20 mouse cellular contexts compared by ENCODE assay signal in the genomic region with DNA sequence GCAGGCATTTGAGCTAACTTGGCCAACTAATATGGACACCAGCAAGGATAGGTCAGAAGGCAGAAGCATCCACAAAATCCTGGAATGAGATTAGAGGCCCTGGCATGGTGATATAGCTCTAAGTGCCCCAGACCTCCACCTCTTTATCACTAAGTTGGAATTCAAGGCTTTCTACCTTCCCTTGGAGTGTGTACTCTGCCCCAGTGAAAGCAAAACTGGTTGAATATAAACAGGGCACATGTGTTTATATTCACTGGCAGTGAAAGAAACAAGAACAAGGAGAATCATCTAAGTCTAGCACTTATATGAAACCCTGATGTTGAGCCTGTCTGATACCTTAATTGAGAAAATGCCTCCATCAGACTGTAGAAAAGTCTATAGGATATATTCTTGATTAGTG. TPM values are rescaled to one million over a fixed set of nuclear protein-coding genes. Genes with fewer than 3 reads are reported as not detected.
"Had no signal": no experiment of that assay in that cellular context is flagged by ENCODE, and none has a peak within 500 bp of the region (broad histone marks: within the 10 kb centered on the region; RNA-seq: fewer than 3 reads in every experiment).

No protein-coding gene starts in this region.

- DNase-seq: lung, adult 18-20 months; lung, embryonic 14.5 days; lung, postnatal 10 days; lung, postnatal 4 days; midbrain, embryonic 14.5 days; retina, postnatal 1 day; right cerebral cortex, adult 18-20 months; right cerebral cortex, postnatal 25 days; right cerebral cortex, postnatal 4 days; spleen, adult 18-20 months; thymus, adult 18-20 months; thymus, postnatal 14 days; thymus, postnatal 36 days had no signal

- H3K36me3 ChIP-seq: midbrain, embryonic 10.5 days; midbrain, embryonic 12.5 days; neural tube, embryonic 13.5 days; neural tube, embryonic 15.5 days had no signal

- H3K4me3 ChIP-seq: midbrain, embryonic 10.5 days; midbrain, embryonic 12.5 days; myocyte; neural tube, embryonic 13.5 days; neural tube, embryonic 15.5 days had no signal

- ATAC-seq: midbrain, embryonic 16.5 days had no signal

- H3K4me1 ChIP-seq: midbrain, embryonic 10.5 days; midbrain, embryonic 12.5 days; neural tube, embryonic 13.5 days; neural tube, embryonic 15.5 days had no signal

- H3K27ac ChIP-seq: midbrain, embryonic 10.5 days; midbrain, embryonic 12.5 days; neural tube, embryonic 13.5 days; neural tube, embryonic 15.5 days had no signal

- H3K9ac ChIP-seq: lung, embryonic 14.5 days; midbrain, embryonic 12.5 days; neural tube, embryonic 13.5 days; neural tube, embryonic 15.5 days had no signal

- H3K9me3 ChIP-seq: midbrain, embryonic 10.5 days had no signal

- H3K27me3 ChIP-seq: midbrain, embryonic 12.5 days; neural tube, embryonic 13.5 days; neural tube, embryonic 15.5 days had no signal

- H3K4me2 ChIP-seq: lung, embryonic 14.5 days; midbrain, embryonic 12.5 days; neural tube, embryonic 13.5 days; neural tube, embryonic 15.5 days had no signal

RNA-seq across cellular contexts. Expression of a gene that starts 19.3 kb away (rescaled TPM):
- polyA plus RNA-seq: thymus, postnatal 0 days had no signal
